Mouse (Mus musculus) stomach, embryonic 16.5 days (tissue): ENCODE results near the gene Dock6. TPM values are rescaled to one million over a fixed set of nuclear protein-coding genes. Genes with fewer than 3 reads are reported as not detected.
A peak's percentile ranks its signal among the peaks of the same experiment; 100 is the strongest.
"Not testable (repeated sequence)": the region's sequence is repeated elsewhere in the genome, so short reads cannot be mapped to it uniquely, and the experiment has no call there.

ENCODE experiments used
- ATAC-seq: fragments of 200-750 bp; cut with Nextera tagmentation; 2 replicates; pipeline ENCODE4 v1.8.0; 2017; ENCODE audit warnings: moderate number of reproducible peaks, moderate TSS enrichment; ENCODE audit not compliant: insufficient read depth, low FRiP score
- H3K27ac ChIP-seq: fragments of 300-500 bp; sonication (generic); 2 replicates; pipeline ENCODE4 v1.5.1; 2014; ENCODE audit warnings: low read length
- H3K27me3 ChIP-seq: fragments of 300-500 bp; sonication (generic); 2 replicates; pipeline ENCODE4 v1.6.1; 2014; ENCODE audit warnings: low read length, control low read depth, mixed read lengths; ENCODE audit not compliant: control insufficient read depth, insufficient read depth
- H3K36me3 ChIP-seq: fragments of 300-500 bp; sonication (generic); 2 replicates; pipeline ENCODE4 v1.6.1; 2014; ENCODE audit warnings: low read length; ENCODE audit not compliant: control insufficient read depth, insufficient read depth
- H3K4me1 ChIP-seq: fragments of 300-500 bp; sonication (generic); 2 replicates; pipeline ENCODE4 v1.6.1; 2014; ENCODE audit warnings: low read length, control low read depth, mixed read lengths; ENCODE audit not compliant: control insufficient read depth, insufficient read depth
- H3K4me2 ChIP-seq: fragments of 300-500 bp; sonication (generic); 2 replicates; pipeline ENCODE4 v1.6.1; 2014; ENCODE audit warnings: low read depth, low read length, mixed read lengths
- H3K4me3 ChIP-seq: fragments of 300-500 bp; sonication (generic); replicated peaks from 2 replicates; pipeline ENCODE4 v1.5.1; 2014; ENCODE audit warnings: mild to moderate bottlenecking, low read length
- H3K9ac ChIP-seq: fragments of 300-500 bp; sonication (generic); 2 replicates; pipeline ENCODE4 v1.6.1; 2014; ENCODE audit warnings: low read length
- H3K9me3 ChIP-seq: fragments of 300-500 bp; sonication (generic); replicated peaks from 2 replicates; pipeline ENCODE4 v1.6.1; 2016; ENCODE audit warnings: low read length, control low read depth; ENCODE audit not compliant: control insufficient read depth
- WGBS: fragments of 180-500 bp; shearing (Covaris S2); extraction: QIAGEN DNeasy Blood & Tissue Kit; methylation state at CpG from one replicate; pipeline ENCODE4 v1.1.7; 2014; 5-methylcytosine and 5-hydroxymethylcytosine counted together
- polyA plus RNA-seq: library from polyadenylated mRNA; unstranded; fragments of >200 nt; fragmentation: Nextera tagmentation; extraction: Ambion mirVana; gene quantifications from 2 replicates; pipeline ENCODE4 v1.2.1, GENCODE M21; 2015

Dock6 gene
- polyA plus RNA-seq, 1 experiment from 2014 or later, result 39.4 TPM

DNA sequence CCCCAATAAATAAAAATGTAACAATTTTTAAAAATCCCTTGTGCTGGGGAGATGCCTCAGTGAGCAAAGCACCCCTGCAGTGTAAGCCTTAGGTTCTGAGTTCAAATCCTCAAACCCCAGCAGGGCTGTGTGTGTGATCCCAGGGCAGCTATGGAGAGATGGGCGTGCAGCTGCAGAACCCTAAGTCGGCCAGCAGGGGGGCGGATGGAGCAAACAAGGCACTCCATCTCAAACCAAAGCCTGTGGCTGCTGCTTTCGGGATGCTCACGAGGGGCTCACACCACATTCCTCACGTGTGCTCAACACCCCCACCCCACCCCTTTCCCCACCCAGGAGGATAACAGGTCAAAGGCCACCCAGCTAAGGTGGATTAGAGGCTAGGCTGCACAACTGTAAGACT is 65.5 kb downstream of the Dock6 start:
- no peaks in the 10 kb centered on the region for H3K36me3 ChIP-seq
- H3K4me1 ChIP-seq, result peaks cover 5% of the 10 kb centered on the region
- WGBS, result 12% methylated on average over 6 of the region's 6 CpGs
- peak; percentile 57; the same call in 1 of the 2 replicates for ATAC-seq
- 0 out of 2 replicates have a peak overlapping the region, but pooled peaks have one; percentile 7 for H3K9ac ChIP-seq
- no peak overlapping the region for H3K4me3 ChIP-seq
- H3K9me3 ChIP-seq, result no peaks in the 10 kb centered on the region
- H3K4me2 ChIP-seq, result no peak overlapping the region
- H3K27me3 ChIP-seq, result no peaks in the 10 kb centered on the region
- 0 out of 2 replicates have a peak overlapping the region, but pooled peaks have one; percentile 9 for H3K27ac ChIP-seq

DNA sequence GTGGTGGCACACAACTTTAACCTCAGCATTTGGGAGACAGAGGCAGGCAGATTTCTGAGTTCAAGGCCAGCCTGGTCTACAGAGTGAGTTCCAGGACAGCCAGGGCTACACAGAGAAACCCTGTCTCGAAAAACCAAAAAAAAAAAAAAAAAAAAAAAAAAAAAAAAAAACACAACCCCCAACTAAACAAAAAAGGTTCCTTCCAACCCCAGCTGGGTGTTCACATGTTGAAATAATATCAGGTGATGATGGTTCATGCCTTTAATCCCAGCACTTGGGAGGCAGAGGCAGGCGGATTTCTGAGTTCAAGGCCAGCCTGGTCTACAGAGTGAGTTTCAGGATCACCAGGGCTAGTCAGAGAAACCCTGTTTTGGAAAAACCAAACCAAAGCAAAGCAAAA is 66.1 kb downstream of the Dock6 start:
- WGBS, result 79% methylated on average over 1 of the region's 2 CpGs
- H3K9me3 ChIP-seq, H3K4me2 ChIP-seq, H3K9ac ChIP-seq, ATAC-seq, H3K4me3 ChIP-seq, H3K27me3 ChIP-seq, H3K36me3 ChIP-seq, H3K4me1 ChIP-seq, H3K27ac ChIP-seq: not testable (repeated sequence)

DNA sequence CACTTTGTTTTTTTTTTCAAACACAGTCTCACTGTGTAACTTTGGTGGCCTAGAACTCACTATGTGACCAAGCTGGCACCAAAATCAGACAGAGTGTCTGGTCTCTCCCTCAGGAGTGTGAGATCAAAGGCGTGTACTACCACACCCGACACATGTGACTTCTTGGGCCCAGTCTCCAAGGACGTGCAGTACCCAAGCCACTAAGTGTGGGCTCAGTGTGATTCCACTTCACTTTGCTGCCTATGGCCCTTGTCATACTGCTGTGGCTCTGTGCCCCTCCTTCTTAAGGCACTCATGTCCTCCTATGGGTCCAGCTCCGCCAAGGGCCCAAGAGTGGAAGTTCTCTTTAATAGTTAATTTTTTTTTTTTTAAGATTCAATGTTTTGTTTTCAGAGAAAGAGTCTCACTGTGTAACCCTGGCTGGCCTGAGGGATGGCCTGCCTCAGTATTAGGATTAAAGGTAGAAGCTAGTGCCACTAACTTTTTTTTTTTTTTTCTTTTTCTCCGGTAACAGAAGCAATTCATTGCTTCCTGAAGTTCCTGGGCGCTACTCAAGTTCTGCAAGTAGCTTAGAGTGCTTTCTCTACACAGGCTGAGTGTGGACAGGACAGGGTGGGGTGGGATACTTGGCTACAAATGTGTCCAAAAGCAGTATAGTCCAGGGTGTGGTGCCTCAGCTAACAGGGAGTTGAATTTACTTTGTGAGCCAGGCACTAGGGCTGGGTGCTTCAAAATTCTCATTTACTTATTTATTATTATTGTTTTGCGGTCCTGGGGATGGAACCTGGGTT is 67.7 kb downstream of the Dock6 start:
- H3K36me3 ChIP-seq, result 0 out of 2 replicates have a peak, but pooled peaks cover 10% of the 10 kb centered on the region

DNA sequence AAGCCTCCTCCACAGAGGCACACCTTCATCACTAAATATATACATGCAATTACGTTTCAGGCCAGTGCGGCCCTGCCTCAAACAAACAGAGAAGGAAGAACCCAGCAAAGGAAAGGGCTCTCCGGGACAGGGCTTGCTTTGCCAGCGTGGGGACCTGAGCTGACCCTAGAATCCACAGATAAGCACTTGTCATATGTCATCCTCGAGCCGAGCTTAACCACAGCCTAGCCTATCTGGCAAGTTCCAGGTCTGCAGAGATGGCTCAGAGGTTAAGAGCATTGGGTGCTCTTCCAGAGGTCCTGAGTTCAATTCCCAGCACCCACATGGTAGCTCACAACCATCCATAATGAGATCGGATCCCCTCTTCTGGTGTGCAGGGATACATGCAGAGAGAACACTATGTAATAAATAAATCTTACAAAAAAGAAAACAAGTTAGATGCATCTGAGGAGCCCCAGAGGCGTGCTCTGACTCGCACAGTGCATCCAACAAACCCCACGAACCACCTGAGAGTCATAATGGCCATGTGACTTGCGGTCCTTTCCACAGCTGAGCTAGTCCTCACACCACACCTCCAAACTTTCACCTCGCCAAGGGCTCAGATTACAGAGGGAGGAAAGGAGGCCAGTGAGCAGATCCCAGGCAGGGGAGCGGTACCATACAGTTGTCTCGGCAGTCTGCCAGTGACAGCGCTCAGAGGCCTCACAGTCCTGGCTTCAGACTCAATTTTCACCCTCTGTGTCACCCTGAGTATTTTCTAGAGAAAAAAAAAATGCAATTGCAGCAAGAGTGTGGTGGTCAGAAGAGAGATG is 70.6 kb downstream of the Dock6 start:
- peaks cover 33% of the 10 kb centered on the region for H3K36me3 ChIP-seq
- no peaks in the 10 kb centered on the region for H3K4me1 ChIP-seq
- no peak for ATAC-seq
- H3K4me3 ChIP-seq, result no peak overlapping the region
- no peak overlapping the region for H3K4me2 ChIP-seq
- no peak overlapping the region for H3K27ac ChIP-seq
- no peak overlapping the region for H3K9ac ChIP-seq
- H3K27me3 ChIP-seq, result no peaks in the 10 kb centered on the region
- WGBS, result 72% methylated on average over 15 of the region's 15 CpGs
- H3K9me3 ChIP-seq, result no peaks in the 10 kb centered on the region

More for the DNA sequence above, 67.7 kb downstream of the Dock6 start:
- Histone ChIP-seq H3K27me3 (no peaks in the 10 kb centered on the region), H3K4me2 (no peak overlapping the region), H3K27ac (no peak overlapping the region), H3K9me3 (no peaks in the 10 kb centered on the region), H3K4me3 (no peak overlapping the region), H3K9ac (no peak overlapping the region), H3K4me1 (no peaks in the 10 kb centered on the region)
- WGBS, result 75% methylated on average over 7 of the region's 7 CpGs
- ATAC-seq, result peak; percentile 42; the same call in 1 of the 2 replicates

DNA sequence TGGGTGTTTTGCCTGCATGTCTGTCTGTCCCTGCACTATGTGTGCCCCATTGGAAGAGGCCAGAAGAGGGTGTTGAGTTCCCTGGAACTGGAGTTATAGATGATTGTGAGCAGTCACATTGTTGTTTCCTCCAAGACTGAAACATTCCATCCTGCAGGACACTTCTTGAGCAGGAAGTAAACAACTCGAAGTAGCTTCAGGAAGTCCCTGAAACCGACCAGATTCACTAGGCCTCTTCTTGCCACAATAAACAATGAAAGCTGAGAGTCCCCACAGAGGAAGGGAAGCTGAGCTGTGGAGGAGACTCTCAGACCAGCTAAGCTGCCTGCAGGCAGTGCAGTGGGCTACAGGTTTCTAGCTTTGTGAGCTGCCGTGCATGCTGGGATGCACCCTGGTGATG is 74.7 kb downstream of the Dock6 start:
- no peak overlapping the region for H3K27ac ChIP-seq
- no peak for ATAC-seq
- no peaks in the 10 kb centered on the region for H3K4me1 ChIP-seq
- no peak overlapping the region for H3K4me3 ChIP-seq
- no peak overlapping the region for H3K9ac ChIP-seq
- H3K36me3 ChIP-seq, result peaks cover 41% of the 10 kb centered on the region
- no peaks in the 10 kb centered on the region for H3K27me3 ChIP-seq
- 83% methylated on average over 3 of the region's 3 CpGs for WGBS
- H3K9me3 ChIP-seq, result no peaks in the 10 kb centered on the region
- no peak overlapping the region for H3K4me2 ChIP-seq

DNA sequence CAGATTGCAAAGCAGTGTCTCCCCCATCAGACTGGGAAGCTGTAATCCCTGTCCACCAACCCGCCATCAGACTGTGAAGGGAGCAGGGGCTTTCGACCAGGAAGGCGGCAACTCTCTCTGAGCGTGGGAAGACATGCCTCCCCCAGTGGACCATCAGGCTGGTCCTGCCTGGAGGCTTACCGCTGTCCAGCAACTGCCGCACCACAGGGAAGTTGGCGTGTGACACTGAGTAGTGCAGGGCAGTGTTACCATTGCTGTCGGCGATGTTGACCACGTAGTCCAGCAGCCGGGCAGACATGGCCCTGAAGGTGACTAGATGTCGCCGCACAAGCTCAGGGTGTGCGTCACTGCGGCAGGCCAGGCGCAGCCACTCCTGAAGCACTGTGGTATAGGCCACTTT is 78.1 kb downstream of the Dock6 start:
- Histone ChIP-seq H3K9me3 (no peaks in the 10 kb centered on the region), H3K9ac (no peak overlapping the region), H3K36me3 (peaks cover 34% of the 10 kb centered on the region), H3K4me2 (no peak overlapping the region), H3K27ac (no peak overlapping the region), H3K4me1 (peaks cover 2% of the 10 kb centered on the region; the same call in 1 of the 2 replicates), H3K27me3 (no peaks in the 10 kb centered on the region), H3K4me3 (no peak overlapping the region)
- 92% methylated on average over 16 of the region's 16 CpGs for WGBS
- ATAC-seq, result no peak

DNA sequence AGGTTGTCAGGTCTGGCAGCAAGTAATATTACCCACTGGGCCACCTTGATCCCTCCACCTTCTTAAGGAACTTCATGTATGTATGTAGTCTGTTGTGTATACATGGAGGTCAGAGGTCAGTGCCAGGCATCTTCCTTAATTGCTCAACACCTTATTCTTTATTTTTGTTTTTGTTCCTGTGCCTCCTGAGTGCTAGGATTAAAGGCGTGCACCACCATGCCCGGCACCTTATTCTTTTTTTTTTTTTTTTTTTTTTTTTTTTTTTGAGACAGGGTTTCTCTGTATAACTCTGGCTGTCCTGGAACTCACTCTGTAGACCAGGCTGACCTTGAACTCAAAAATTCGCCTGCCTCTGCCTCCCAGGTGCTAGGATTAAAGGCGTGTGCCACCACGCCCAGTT is 79.0 kb downstream of the Dock6 start:
- Histone ChIP-seq H3K36me3 (peaks cover 26% of the 10 kb centered on the region), H3K4me1 (peaks cover 12% of the 10 kb centered on the region)
- not testable (repeated sequence) for H3K4me2 ChIP-seq, ATAC-seq, H3K9ac ChIP-seq, H3K27me3 ChIP-seq, H3K27ac ChIP-seq, H3K9me3 ChIP-seq, H3K4me3 ChIP-seq
- WGBS, result 79% methylated on average over 5 of the region's 5 CpGs

DNA sequence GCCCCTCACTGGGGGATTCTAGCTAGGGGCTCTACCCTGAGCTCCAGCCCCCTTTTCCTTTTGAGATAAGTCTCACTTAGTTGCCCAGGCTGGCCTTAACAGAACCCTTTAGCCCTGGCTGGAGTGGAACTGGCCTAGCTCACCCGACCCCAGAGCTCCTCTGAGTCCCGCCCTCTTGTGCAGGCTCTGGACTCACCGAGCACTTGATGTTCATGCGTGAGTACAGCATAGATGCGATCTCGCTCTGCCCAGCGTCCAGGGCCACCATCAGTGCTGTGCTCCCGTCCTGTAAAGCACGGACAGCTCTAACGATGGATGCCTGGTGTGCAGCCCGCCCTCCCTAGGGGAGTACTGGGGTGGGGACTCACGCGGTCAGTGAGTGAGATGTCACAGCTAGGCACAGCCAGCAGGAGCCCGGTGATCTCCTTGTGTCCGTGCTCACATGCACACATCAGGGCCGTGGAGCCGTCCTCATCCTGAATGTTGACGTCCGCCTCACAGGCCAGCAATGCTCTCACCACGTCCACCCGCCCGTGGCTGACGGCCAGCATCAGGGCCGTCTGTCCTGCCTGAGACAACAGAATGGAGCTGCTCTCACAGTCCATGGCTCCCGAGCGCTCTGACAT is 82.8 kb downstream of the Dock6 start:
- 73% methylated on average over 26 of the region's 26 CpGs for WGBS
- H3K27ac ChIP-seq, result peak overlapping the region; percentile 85; the same call in 1 of the 2 replicates
- peak overlapping the region; percentile 39 for H3K9ac ChIP-seq
- no peaks in the 10 kb centered on the region for H3K9me3 ChIP-seq
- peaks cover 6% of the 10 kb centered on the region; the same call in 1 of the 2 replicates for H3K36me3 ChIP-seq
- 0 out of 2 replicates have a peak, but pooled peaks have one; percentile 8 for ATAC-seq
- no peaks in the 10 kb centered on the region for H3K27me3 ChIP-seq
- H3K4me2 ChIP-seq, result no peak overlapping the region
- H3K4me1 ChIP-seq, result peaks cover 12% of the 10 kb centered on the region
- no peak overlapping the region for H3K4me3 ChIP-seq
